Mouse (Mus musculus): ENCODE measurements around the gene Sdhaf1. TPM values are rescaled to one million over a fixed set of nuclear protein-coding genes. Genes with fewer than 3 reads are reported as not detected.

The Sdhaf1 gene
- total and polyA plus RNA-seq, 2 experiments from 2014 or later, result 16.5 to 23.3 TPM

- Histone ChIP-seq H3K4me3 (ENCODE audit: low read depth, low read length) (no peak overlapping the region), H3K27ac (ENCODE audit: low read depth) (peak overlapping the region; percentile 16; the same call in 1 of the 2 replicates), H3K4me1 (ENCODE audit: control insufficient read depth, insufficient read depth) (peaks cover 26% of the 10 kb centered on the region), H3K9me3 (replicated peaks; ENCODE audit: control insufficient read depth, low read length) (no peaks in the 10 kb centered on the region), H3K36me3 (replicated peaks; ENCODE audit: control insufficient read depth, insufficient read depth, low read length) (no peaks in the 10 kb centered on the region), H3K27me3 (ENCODE audit: control insufficient read depth, insufficient read depth, low read length) (peaks cover 10% of the 10 kb centered on the region), H3K9ac (replicated peaks; ENCODE audit: low read depth, low read length) (no peak overlapping the region), H3K4me2 (ENCODE audit: low read depth, low read length) (no peak overlapping the region; the same call in 1 of the 2 replicates)
- TF ChIP-seq CTCF (IDR thresholded peaks at IDR 0.05; ENCODE audit: low read depth) (no peak), EP300 (IDR thresholded peaks at IDR 0.05; ENCODE audit: low read depth) (no peak)
- peak; percentile 50 for ATAC-seq (ENCODE audit: insufficient read depth, low read depth)
- WGBS, result 7% methylated on average over 4 of the region's 4 CpGs
- peak; percentile 79 for DNase-seq (ENCODE audit: low spot score)
These were observed 9.7 kb upstream of the Sdhaf1 start for GRCm38 (mm10) chr7:30333436-30333835.

DNA sequence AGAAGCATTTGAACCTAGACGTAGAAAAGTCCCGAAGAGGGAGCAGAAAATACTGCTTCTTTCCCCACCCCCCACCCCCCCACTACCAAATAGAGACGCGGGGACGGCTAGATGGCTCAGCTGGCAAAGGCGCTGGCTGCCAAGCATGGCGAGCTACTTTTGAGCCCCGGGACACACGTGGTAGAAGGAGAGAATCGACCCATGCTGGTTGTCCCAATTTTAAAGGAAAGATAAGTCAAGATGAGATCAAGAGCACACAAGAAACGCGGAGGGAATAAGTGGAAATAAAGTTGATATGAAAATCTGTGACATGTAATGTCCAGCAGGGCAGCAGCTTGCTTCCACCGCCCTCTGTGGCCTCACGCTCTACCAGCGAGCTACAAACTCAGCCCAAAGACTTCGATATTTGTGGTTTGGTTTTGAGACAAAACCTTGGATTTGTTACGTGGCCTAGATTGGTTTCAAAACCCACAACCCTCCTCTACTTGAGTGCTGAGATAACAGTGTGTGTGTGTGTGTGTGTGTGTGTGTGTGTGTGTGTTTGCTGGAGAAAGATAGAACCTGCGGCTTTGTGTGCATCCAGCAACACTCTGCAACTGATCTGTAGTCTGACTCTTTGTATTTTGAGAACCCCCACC lies 9.0 kb upstream of the Sdhaf1 start:
- peaks cover 10% of the 10 kb centered on the region for H3K27me3 ChIP-seq (ENCODE audit: control insufficient read depth, insufficient read depth, low read length)
- 51% methylated on average over 18 of the region's 18 CpGs for WGBS
- no peaks in the 10 kb centered on the region for H3K9me3 ChIP-seq (replicated peaks; ENCODE audit: control insufficient read depth, low read length)
- no peak for DNase-seq (ENCODE audit: low spot score)
- no peak for ATAC-seq (ENCODE audit: insufficient read depth, low read depth)
- H3K9ac ChIP-seq (replicated peaks; ENCODE audit: low read depth, low read length), result no peak overlapping the region
- H3K4me2 ChIP-seq (ENCODE audit: low read depth, low read length), result peak overlapping the region; percentile 34; the same call in 1 of the 2 replicates
- H3K36me3 ChIP-seq (replicated peaks; ENCODE audit: control insufficient read depth, insufficient read depth, low read length), result no peaks in the 10 kb centered on the region
- H3K4me1 ChIP-seq (ENCODE audit: control insufficient read depth, insufficient read depth), result peaks cover 26% of the 10 kb centered on the region
- TF ChIP-seq CTCF (IDR thresholded peaks at IDR 0.05; ENCODE audit: low read depth) (no peak), EP300 (IDR thresholded peaks at IDR 0.05; ENCODE audit: low read depth) (no peak)
- peak overlapping the region; percentile 11; the same call in 1 of the 2 replicates for H3K27ac ChIP-seq (ENCODE audit: low read depth)
- no peak overlapping the region for H3K4me3 ChIP-seq (ENCODE audit: low read depth, low read length)

- H3K36me3 ChIP-seq (replicated peaks; ENCODE audit: control insufficient read depth, insufficient read depth, low read length), result no peaks in the 10 kb centered on the region
- no peak overlapping the region for H3K27ac ChIP-seq (ENCODE audit: low read depth)
- DNase-seq (ENCODE audit: low spot score) (peak; percentile 81), ATAC-seq (ENCODE audit: insufficient read depth, low read depth) (peak; percentile 69)
- WGBS, result 15% methylated on average over 13 of the region's 13 CpGs
- peaks cover 10% of the 10 kb centered on the region for H3K27me3 ChIP-seq (ENCODE audit: control insufficient read depth, insufficient read depth, low read length)
- peak; percentile 82 for TF ChIP-seq CTCF (IDR thresholded peaks at IDR 0.05; ENCODE audit: low read depth)
- TF ChIP-seq EP300 (IDR thresholded peaks at IDR 0.05; ENCODE audit: low read depth), result no peak
- H3K4me2 ChIP-seq (ENCODE audit: low read depth, low read length), result peak overlapping the region; percentile 34
- no peaks in the 10 kb centered on the region for H3K9me3 ChIP-seq (replicated peaks; ENCODE audit: control insufficient read depth, low read length)
- no peak overlapping the region for H3K9ac ChIP-seq (replicated peaks; ENCODE audit: low read depth, low read length)
- peaks cover 26% of the 10 kb centered on the region for H3K4me1 ChIP-seq (ENCODE audit: control insufficient read depth, insufficient read depth)
- 0 out of 2 replicates have a peak overlapping the region, but pooled peaks have one; percentile 1 for H3K4me3 ChIP-seq (ENCODE audit: low read depth, low read length)
These were observed 8.2 kb upstream of the Sdhaf1 start for GRCm38 (mm10) chr7:30331887-30332286.

- TF ChIP-seq EP300 (IDR thresholded peaks at IDR 0.05; ENCODE audit: low read depth) (no peak), CTCF (IDR thresholded peaks at IDR 0.05; ENCODE audit: low read depth) (no peak)
- Histone ChIP-seq H3K4me3 (ENCODE audit: low read depth, low read length) (no peak overlapping the region), H3K27ac (ENCODE audit: low read depth) (no peak overlapping the region), H3K9ac (replicated peaks; ENCODE audit: low read depth, low read length) (no peak overlapping the region), H3K9me3 (replicated peaks; ENCODE audit: control insufficient read depth, low read length) (no peaks in the 10 kb centered on the region), H3K27me3 (ENCODE audit: control insufficient read depth, insufficient read depth, low read length) (no peaks in the 10 kb centered on the region), H3K4me1 (ENCODE audit: control insufficient read depth, insufficient read depth) (peaks cover 19% of the 10 kb centered on the region; the same call in 1 of the 2 replicates), H3K4me2 (ENCODE audit: low read depth, low read length) (no peak overlapping the region), H3K36me3 (replicated peaks; ENCODE audit: control insufficient read depth, insufficient read depth, low read length) (no peaks in the 10 kb centered on the region)
- no peak for DNase-seq (ENCODE audit: low spot score)
- 54% methylated on average over 10 of the region's 10 CpGs for WGBS
- no peak for ATAC-seq (ENCODE audit: insufficient read depth, low read depth)
These were observed 4.7 kb upstream of the Sdhaf1 start for GRCm38 (mm10) chr7:30328379-30328778.

DNA sequence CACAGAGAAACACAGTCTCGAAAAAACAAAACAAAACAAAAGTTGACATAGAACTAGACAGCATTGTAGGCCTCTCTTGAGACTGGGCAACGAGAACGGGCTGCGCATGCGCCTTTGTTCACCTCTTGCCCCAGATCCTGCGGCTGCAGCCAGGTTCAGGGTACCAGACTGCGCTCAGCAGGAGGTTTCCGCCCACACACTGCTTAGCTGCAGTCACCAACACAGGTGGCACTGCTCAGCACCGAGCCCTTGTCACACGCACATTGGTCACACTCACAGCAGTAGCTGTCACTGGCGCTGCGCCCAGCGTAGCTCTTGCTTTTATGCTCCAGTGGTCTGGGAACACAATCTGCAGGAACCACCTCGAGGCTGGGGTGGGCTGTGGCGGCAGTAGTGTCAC lies 3.4 kb upstream of the Sdhaf1 start:
- H3K27me3 ChIP-seq (ENCODE audit: control insufficient read depth, insufficient read depth, low read length), result no peaks in the 10 kb centered on the region
- H3K27ac ChIP-seq (ENCODE audit: low read depth), result no peak overlapping the region
- no peak; the same call in 1 of the 2 replicates for ATAC-seq (ENCODE audit: insufficient read depth, low read depth)
- no peaks in the 10 kb centered on the region for H3K36me3 ChIP-seq (replicated peaks; ENCODE audit: control insufficient read depth, insufficient read depth, low read length)
- TF ChIP-seq CTCF (IDR thresholded peaks at IDR 0.05; ENCODE audit: low read depth), result no peak
- no peak for TF ChIP-seq EP300 (IDR thresholded peaks at IDR 0.05; ENCODE audit: low read depth)
- H3K4me3 ChIP-seq (ENCODE audit: low read depth, low read length), result no peak overlapping the region
- no peak overlapping the region for H3K4me2 ChIP-seq (ENCODE audit: low read depth, low read length)
- H3K9ac ChIP-seq (replicated peaks; ENCODE audit: low read depth, low read length), result no peak overlapping the region
- H3K4me1 ChIP-seq (ENCODE audit: control insufficient read depth, insufficient read depth), result peaks cover 14% of the 10 kb centered on the region; the same call in 1 of the 2 replicates
- WGBS, result 41% methylated on average over 15 of the region's 15 CpGs
- no peak for DNase-seq (ENCODE audit: low spot score)
- H3K9me3 ChIP-seq (replicated peaks; ENCODE audit: control insufficient read depth, low read length), result no peaks in the 10 kb centered on the region

DNA sequence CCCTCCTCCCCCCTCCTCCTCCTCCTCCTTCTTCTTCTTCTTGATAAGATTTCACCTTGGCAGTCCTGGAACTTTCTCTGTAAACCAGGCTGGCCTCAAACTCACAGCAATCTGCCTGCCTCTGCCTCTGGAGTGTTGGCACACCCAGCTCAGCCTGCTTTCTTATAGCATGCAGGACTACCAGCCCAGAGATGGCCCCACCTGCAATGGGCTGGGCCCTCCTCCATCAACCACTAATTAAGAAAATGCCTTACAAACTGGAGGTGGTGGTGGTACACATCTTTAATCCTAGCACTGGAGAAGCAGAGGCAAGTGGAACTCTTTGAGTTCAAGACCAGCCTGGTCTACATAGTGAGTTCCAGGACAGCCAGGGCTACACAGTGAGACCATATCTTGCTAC lies 2.7 kb upstream of the Sdhaf1 start:
- Histone ChIP-seq H3K4me3 (ENCODE audit: low read depth, low read length) (no peak overlapping the region), H3K27ac (ENCODE audit: low read depth) (no peak overlapping the region), H3K4me1 (ENCODE audit: control insufficient read depth, insufficient read depth) (peaks cover 8% of the 10 kb centered on the region; the same call in 1 of the 2 replicates), H3K27me3 (ENCODE audit: control insufficient read depth, insufficient read depth, low read length) (no peaks in the 10 kb centered on the region), H3K36me3 (replicated peaks; ENCODE audit: control insufficient read depth, insufficient read depth, low read length) (no peaks in the 10 kb centered on the region), H3K9me3 (replicated peaks; ENCODE audit: control insufficient read depth, low read length) (no peaks in the 10 kb centered on the region), H3K4me2 (ENCODE audit: low read depth, low read length) (no peak overlapping the region), H3K9ac (replicated peaks; ENCODE audit: low read depth, low read length) (no peak overlapping the region)
- no peak for ATAC-seq (ENCODE audit: insufficient read depth, low read depth)
- no peak for DNase-seq (ENCODE audit: low spot score)
- TF ChIP-seq EP300 (IDR thresholded peaks at IDR 0.05; ENCODE audit: low read depth) (no peak), CTCF (IDR thresholded peaks at IDR 0.05; ENCODE audit: low read depth) (no peak)
